Mouse (Mus musculus) CH12.LX (cell line): ENCODE data around the gene Zscan22. TPM values are rescaled to one million over a fixed set of nuclear protein-coding genes. Genes with fewer than 3 reads are reported as not detected.

Experiments used
- DNase-seq: peaks from one replicate; pipeline ENCODE4 v3.0.0-alpha.2; 2013; ENCODE audit errors: extremely low read depth
- H3K27ac ChIP-seq: 2 replicates; pipeline ENCODE4 v1.5.1; 2012; ENCODE audit warnings: low read depth, mild to moderate bottlenecking, control low read depth, moderate library complexity; ENCODE audit not compliant: insufficient read depth
- H3K27me3 ChIP-seq: replicated peaks from 2 replicates; pipeline ENCODE3; 2012; ENCODE audit warnings: inconsistent platforms
- H3K36me3 ChIP-seq, 2 experiments: replicated peaks in 1 of 2; 2 replicates each; pipeline versions ENCODE3 to v1.6.1; 2012; ENCODE audit warnings: inconsistent platforms in 1 of 2, low read length in 1 of 2, mild to moderate bottlenecking in 1 of 2, mixed read lengths in 1 of 2, moderate library complexity in 1 of 2; ENCODE audit not compliant: control insufficient read depth in 1 of 2, insufficient read depth in 1 of 2
- H3K4me1 ChIP-seq, 2 experiments: 2 replicates each; pipeline ENCODE4 v1.6.1; 2012; ENCODE audit warnings: inconsistent platforms in 1 of 2, moderate library complexity in 1 of 2; ENCODE audit not compliant: insufficient read depth in 2 of 2, control insufficient read depth in 1 of 2
- H3K4me2 ChIP-seq: 2 replicates; pipeline ENCODE4 v1.6.1; 2012; ENCODE audit warnings: low read depth, mild to moderate bottlenecking, control low read depth; ENCODE audit not compliant: poor library complexity, insufficient read depth, severe bottlenecking
- H3K4me3 ChIP-seq, 3 experiments: fragments of 150-350 bp in 1 of 3; sonication (generic) in 1 of 3; replicated peaks in 1 of 3; 2 replicates each; pipeline versions ENCODE3 to v1.5.1; 2011 to 2012; ENCODE audit warnings: low read depth in 2 of 3, low read length in 2 of 3, mild to moderate bottlenecking in 2 of 3, moderate library complexity in 2 of 3, control low read depth in 1 of 3, improper control_type of control experiment in 1 of 3, inconsistent platforms in 1 of 3, mixed read lengths in 1 of 3; ENCODE audit not compliant: poor library complexity in 1 of 3
- H3K79me2 ChIP-seq: replicated peaks from 2 replicates; pipeline ENCODE4 v1.6.1; 2012; ENCODE audit warnings: mild to moderate bottlenecking, moderate library complexity; ENCODE audit not compliant: control insufficient read depth, poor library complexity, insufficient read depth, severe bottlenecking; ENCODE audit errors: extremely low read depth
- H3K9ac ChIP-seq: 2 replicates; pipeline ENCODE4 v1.6.1; 2012; ENCODE audit warnings: low read depth, mild to moderate bottlenecking, control low read depth, moderate library complexity; ENCODE audit not compliant: insufficient read depth
- H3K9me3 ChIP-seq: replicated peaks from 2 replicates; pipeline ENCODE3; 2012; ENCODE audit warnings: low read length, inconsistent platforms, mixed read lengths
- BHLHE40 ChIP-seq: IDR thresholded peaks from 2 replicates; pipeline ENCODE4 v1.6.1; 2011; ENCODE audit warnings: mild to moderate bottlenecking, low read depth, low read length, improper control_type of control experiment
- CHD2 ChIP-seq: IDR thresholded peaks from 2 replicates; pipeline ENCODE4 v1.6.1; 2011; ENCODE audit warnings: low read length, improper control_type of control experiment
- CTCF ChIP-seq, 2 experiments: IDR thresholded peaks in 1 of 2; conservative IDR thresholded peaks in 1 of 2; 2 replicates each; pipeline ENCODE4 v1.5.1; 2011 to 2012; ENCODE audit warnings: low read depth in 2 of 2, low read length in 2 of 2, improper control_type of control experiment in 1 of 2, inconsistent platforms in 1 of 2, mild to moderate bottlenecking in 1 of 2, moderate library complexity in 1 of 2
- E2F4 ChIP-seq: IDR thresholded peaks from 2 replicates; pipeline ENCODE4 v1.6.1; 2011; ENCODE audit warnings: low read depth, low read length, improper control_type of control experiment; ENCODE audit not compliant: insufficient replicate concordance
- ELF1 ChIP-seq: IDR thresholded peaks from 2 replicates; pipeline ENCODE4 v1.6.1; 2014; ENCODE audit warnings: low read depth, mild to moderate bottlenecking, inconsistent platforms, low read length, improper control_type of control experiment
- EP300 ChIP-seq: IDR thresholded peaks from 2 replicates; pipeline ENCODE4 v1.6.1; 2011; ENCODE audit warnings: low read length, improper control_type of control experiment
- GABPA ChIP-seq: IDR thresholded peaks from 2 replicates; pipeline ENCODE4 v1.6.1; 2012; ENCODE audit warnings: low read depth, low read length, improper control_type of control experiment, inconsistent platforms; ENCODE audit not compliant: insufficient replicate concordance
- HCFC1 ChIP-seq: IDR thresholded peaks from 2 replicates; pipeline ENCODE4 v1.6.1; 2012; ENCODE audit warnings: low read depth, mild to moderate bottlenecking, inconsistent platforms, low read length, improper control_type of control experiment
- IRF4 ChIP-seq: IDR thresholded peaks from 2 replicates; pipeline ENCODE4 v1.6.1; 2014; ENCODE audit warnings: low read depth, mild to moderate bottlenecking, inconsistent platforms, low read length, improper control_type of control experiment
- JUN ChIP-seq: IDR thresholded peaks from 2 replicates; pipeline ENCODE4 v1.6.1; 2011; ENCODE audit warnings: low read depth, mild to moderate bottlenecking, low read length, improper control_type of control experiment, moderate library complexity; ENCODE audit not compliant: insufficient read depth
- KAT2A ChIP-seq: IDR thresholded peaks from 2 replicates; pipeline ENCODE4 v1.6.1; 2012; ENCODE audit warnings: low read length, improper control_type of control experiment, inconsistent platforms; ENCODE audit not compliant: insufficient replicate concordance
- MAFK ChIP-seq: IDR thresholded peaks from 2 replicates; pipeline ENCODE4 v1.6.1; 2011; ENCODE audit warnings: low read length, improper control_type of control experiment; ENCODE audit not compliant: insufficient replicate concordance
- MAX ChIP-seq: IDR thresholded peaks from 2 replicates; pipeline ENCODE4 v1.6.1; 2011; ENCODE audit warnings: low read length, improper control_type of control experiment
- MAZ ChIP-seq: IDR thresholded peaks from 2 replicates; pipeline ENCODE4 v1.6.1; 2012; ENCODE audit warnings: low read depth, mild to moderate bottlenecking, inconsistent platforms, low read length, improper control_type of control experiment, moderate library complexity
- MEF2A ChIP-seq: IDR thresholded peaks from 2 replicates; pipeline ENCODE4 v1.6.1; 2014; ENCODE audit warnings: low read depth, mild to moderate bottlenecking, inconsistent platforms, low read length, improper control_type of control experiment, borderline replicate concordance
- MYC ChIP-seq: IDR thresholded peaks from 2 replicates; pipeline ENCODE4 v1.6.1; 2011; ENCODE audit warnings: low read depth, mild to moderate bottlenecking, improper control_type of control experiment, low read length
- NELFE ChIP-seq: IDR thresholded peaks from 2 replicates; pipeline ENCODE4 v1.6.1; 2011; ENCODE audit warnings: low read depth, low read length, improper control_type of control experiment
- POLR2A ChIP-seq: IDR thresholded peaks from 2 replicates; pipeline ENCODE4 v1.6.1; 2011; ENCODE audit warnings: low read depth, mild to moderate bottlenecking, improper control_type of control experiment, low read length
- POLR2AphosphoS2 ChIP-seq: IDR thresholded peaks from 2 replicates; pipeline ENCODE4 v1.6.1; 2011; ENCODE audit warnings: low read depth, low read length, improper control_type of control experiment
- RCOR1 ChIP-seq: conservative IDR thresholded peaks from 2 replicates; pipeline ENCODE4 v1.6.1; 2012; ENCODE audit warnings: low read depth, mild to moderate bottlenecking, inconsistent platforms, low read length, improper control_type of control experiment
- SIN3A ChIP-seq: IDR thresholded peaks from 2 replicates; pipeline ENCODE4 v1.6.1; 2012; ENCODE audit warnings: low read length, improper control_type of control experiment, inconsistent platforms
- TBP ChIP-seq: conservative IDR thresholded peaks from 2 replicates; pipeline ENCODE4 v1.6.1; 2011; ENCODE audit warnings: low read depth, low read length, improper control_type of control experiment
- UBTF ChIP-seq: IDR thresholded peaks from 2 replicates; pipeline ENCODE4 v1.6.1; 2012; ENCODE audit warnings: low read depth, mild to moderate bottlenecking, inconsistent platforms, low read length, improper control_type of control experiment, moderate library complexity
- USF1 ChIP-seq: IDR thresholded peaks from 2 replicates; pipeline ENCODE4 v1.6.1; 2014; ENCODE audit warnings: low read depth, mild to moderate bottlenecking, inconsistent platforms, low read length, improper control_type of control experiment
- USF2 ChIP-seq: conservative IDR thresholded peaks from 2 replicates; pipeline ENCODE4 v1.6.1; 2011; ENCODE audit warnings: low read depth, low read length, improper control_type of control experiment
- ZKSCAN1 ChIP-seq: IDR thresholded peaks from 2 replicates; pipeline ENCODE4 v1.6.1; 2012; ENCODE audit warnings: low read depth, inconsistent platforms, low read length, improper control_type of control experiment, borderline replicate concordance
- ZMIZ1 ChIP-seq: IDR thresholded peaks from 2 replicates; pipeline ENCODE4 v1.6.1; 2012; ENCODE audit warnings: low read depth, mild to moderate bottlenecking, inconsistent platforms, low read length, improper control_type of control experiment
- ZNF384 ChIP-seq: IDR thresholded peaks from 2 replicates; pipeline ENCODE4 v1.6.1; 2012; ENCODE audit warnings: low read depth, low read length, improper control_type of control experiment, inconsistent platforms
- dilution Hi-C: fragments of 300-500 bp; cut with MboI; formaldehyde crosslinking; loops from 2 replicates; pipeline ENCODE4 v1.14.3; 2020; ENCODE audit warnings: low sequenced_read_pairs; ENCODE audit not compliant: extremely low pct_unique_long_range_greater_than_20kb, extremely low pct_ligation_motif_present
- in situ Hi-C: fragments of 300-500 bp; cut with MboI; formaldehyde crosslinking; loops from 3 replicates; pipeline ENCODE4 v1.14.3; 2019; ENCODE audit warnings: low sequenced_read_pairs, low pct_ligation_motif_present, low pct_unique_long_range_greater_than_20kb, mixed read lengths
- polyA plus RNA-seq: library from polyadenylated mRNA; unstranded; fragments of >175 nt; gene quantifications from 2 replicates; pipeline ENCODE4 v1.2.1, GENCODE M21; 2012; ENCODE audit warnings: low read depth; ENCODE audit not compliant: insufficient read length
- total RNA-seq, 2 experiments: library from RNA; depleted of rRNA; stranded (reverse); fragments of 300-350 nt in 1 of 2; fragments of >200 nt in 1 of 2; gene quantifications; 2 replicates each; pipeline ENCODE4 v1.2.3; 2012 to 2014

Gene Zscan22
- total and polyA plus RNA-seq, 3 experiments: 3.2 to 8.9 (median 3.3) TPM

DNA sequence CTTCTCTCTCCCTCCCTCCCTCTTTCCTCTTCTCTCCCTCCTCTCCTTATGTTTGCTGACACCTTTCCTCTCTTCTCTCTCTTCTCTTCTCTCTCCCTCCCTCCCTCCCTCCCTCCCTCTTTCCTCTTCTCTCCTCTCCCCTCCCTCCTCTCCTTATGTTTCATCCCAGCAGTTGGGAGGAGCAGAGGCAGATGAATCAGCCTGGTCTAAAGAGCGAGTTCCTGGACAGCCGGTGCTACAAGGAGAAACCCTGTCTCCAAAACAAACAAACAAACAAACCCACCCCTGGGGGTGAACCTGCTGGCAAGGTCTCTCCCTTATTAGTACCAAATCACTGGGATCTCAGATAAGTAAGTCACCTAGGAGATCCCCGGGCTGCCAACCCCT lies 23.7 kb downstream of the Zscan22 start:
- DNase-seq: no peak
- no peaks in the 10 kb centered on the region for H3K9me3 ChIP-seq
- in situ Hi-C loops: loop anchor here (10.0 kb wide), 2 partner anchors 63 to 123 kb away; no protein-coding TSS in a partner anchor
- dilution Hi-C loops: no loop called here
- peak overlapping the region; percentile 58; the same call in 1 of the 2 replicates for H3K27ac ChIP-seq
- peak overlapping the region; percentile 63 to 94 (median 78) for H3K4me3 ChIP-seq
- no peaks in the 10 kb centered on the region for H3K27me3 ChIP-seq
- peaks cover 5 to 27% of the 10 kb centered on the region in 2 experiments for H3K4me1 ChIP-seq
- H3K36me3 ChIP-seq: peaks cover 31 to 39% of the 10 kb centered on the region in 2 experiments
- TF ChIP-seq POLR2AphosphoS2 (no peak), BHLHE40 (no peak), MEF2A (no peak), ZKSCAN1 (no peak), JUN (no peak), E2F4 (no peak), MYC (no peak), USF1 (no peak), ZNF384 (no peak), SIN3A (no peak), ZMIZ1 (no peak; the same call in 1 of the 2 replicates), KAT2A (no peak), NELFE (no peak), MAZ (no peak), MAX (no peak), MAFK (no peak), HCFC1 (no peak), RCOR1 (no peak), GABPA (no peak), CTCF (conservative IDR thresholded peaks at IDR 0.05 in 1 of 2, IDR thresholded peaks at IDR 0.05 in 1 of 2; ENCODE audit: low read depth in 2 of 2, low read length in 2 of 2) (no peak)
- peaks cover 23% of the 10 kb centered on the region for H3K79me2 ChIP-seq
- peak overlapping the region; percentile 33 for H3K4me2 ChIP-seq
- H3K9ac ChIP-seq: peak overlapping the region; percentile 93

DNA sequence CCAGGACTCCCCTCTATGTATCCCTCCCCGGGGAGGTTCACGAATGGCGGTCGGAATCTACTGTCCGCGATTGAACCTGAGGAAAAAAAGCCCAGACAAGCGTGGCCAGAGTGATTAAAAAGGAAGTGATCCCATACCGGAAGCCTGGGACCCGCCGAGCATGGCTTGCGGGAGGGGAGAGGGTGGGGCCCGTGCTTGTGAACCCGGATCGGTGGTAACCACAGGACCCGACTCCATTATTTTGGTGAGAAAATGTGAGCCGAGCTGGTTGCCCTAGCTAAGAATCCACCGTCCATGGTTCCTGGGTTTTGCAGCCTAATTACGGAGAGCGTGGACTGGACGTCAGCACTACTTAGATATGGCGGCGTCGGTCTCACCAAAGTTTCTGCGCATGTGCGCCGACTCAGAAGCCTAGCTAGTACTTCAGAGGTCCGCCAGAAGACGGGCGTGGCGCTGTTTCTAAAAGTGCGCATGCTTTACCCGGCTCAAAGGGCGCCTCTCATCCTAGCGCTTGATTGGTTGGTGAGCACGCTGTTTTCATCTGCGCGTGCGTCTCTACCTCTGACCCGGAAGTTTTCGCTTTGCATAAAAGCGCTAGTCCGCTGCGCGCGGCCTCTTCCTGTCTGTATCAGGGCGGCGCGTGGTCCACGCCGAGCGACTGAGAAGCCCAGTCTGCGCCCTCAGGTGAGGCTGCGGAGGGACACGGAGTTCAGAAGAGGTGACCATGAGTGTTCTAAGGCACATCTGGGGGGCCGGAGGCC lies 24.3 kb downstream of the Zscan22 start, which contains the start of gene Rps5:
TSS of gene Rps5 (plus strand) at position 586 of the 761 bp plus-strand sequence.
- Histone ChIP-seq H3K4me3 (peak within 1 kb of the TSS; percentile 72 to 94 (median 78)), H3K36me3 (peaks cover 37 to 41% of the 10 kb centered on the region in 2 experiments), H3K9me3 (no peaks in the 10 kb centered on the region), H3K27ac (peak within 1 kb of the TSS; percentile 58; the same call in 1 of the 2 replicates), H3K27me3 (no peaks in the 10 kb centered on the region), H3K79me2 (peaks cover 23% of the 10 kb centered on the region), H3K4me2 (peak within 1 kb of the TSS; percentile 85), H3K9ac (peak within 1 kb of the TSS; percentile 93), H3K4me1 (peaks cover 5 to 27% of the 10 kb centered on the region in 2 experiments)
- dilution Hi-C loops (no loop called here), in situ Hi-C loops (loop anchor here (10.0 kb wide), 2 partner anchors 63 to 123 kb away; no protein-coding TSS in a partner anchor)
- peak; percentile 99 for DNase-seq
- TF ChIP-seq ZMIZ1 (peak; percentile 92), UBTF (no peak), MAFK (no peak), MYC (peak; percentile 99), E2F4 (peak; percentile 93), NELFE (peak; percentile 97), POLR2AphosphoS2 (peak; percentile 94), JUN (peak; percentile 15; the same call in 1 of the 2 replicates), MEF2A (peak; percentile 4; the same call in 1 of the 2 replicates), POLR2A (peak; percentile 82), IRF4 (peak; percentile 9; the same call in 1 of the 2 replicates), USF2 (no peak), ELF1 (peak; percentile 93), CHD2 (peak; percentile 96), CTCF (conservative IDR thresholded peaks at IDR 0.05 in 1 of 2, IDR thresholded peaks at IDR 0.05 in 1 of 2; ENCODE audit: low read depth in 2 of 2, low read length in 2 of 2) (peak; percentile 31 to 62; a peak in 3 of 4 replicates), EP300 (no peak; the same call in 1 of the 2 replicates), MAX (peak; percentile 91), RCOR1 (no peak), MAZ (peak; percentile 87), TBP (peak; percentile 98), SIN3A (peak; percentile 81), ZKSCAN1 (no peak)
